Mouse (Mus musculus): ENCODE results near the gene Ier5l. TPM values are rescaled to one million over a fixed set of nuclear protein-coding genes. Genes with fewer than 3 reads are reported as not detected.
A peak's percentile ranks its signal among the peaks of the same experiment; 100 is the strongest.

Gene Ier5l
- polyA plus RNA-seq, 1 experiment from 2014 or later = 3.5 TPM

DNA sequence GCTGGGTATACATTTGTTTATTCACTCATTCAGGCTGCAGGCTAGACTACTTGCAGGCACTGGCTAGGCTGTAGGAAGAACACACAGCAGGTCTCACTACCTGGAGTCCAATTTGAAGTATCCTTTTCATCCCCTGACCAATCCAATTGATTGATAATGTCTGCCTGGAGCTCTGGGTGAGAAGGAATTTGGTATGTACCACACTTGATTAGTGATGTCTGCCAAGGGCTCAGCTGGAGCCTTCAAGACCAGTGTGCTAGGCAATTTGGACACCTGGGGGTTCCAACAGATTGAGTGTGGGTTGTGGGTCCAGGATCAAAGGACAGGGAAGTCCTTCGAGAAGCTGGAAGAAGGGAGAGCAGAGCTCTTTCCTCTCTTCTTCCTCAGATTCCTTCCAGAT lies 4.5 kb upstream of the Ier5l start:
- Histone ChIP-seq H3K27me3 (no peaks in the 10 kb centered on the region), H3K27ac (no peak overlapping the region), H3K9me3 (replicated peaks) (no peaks in the 10 kb centered on the region), H3K36me3 (no peaks in the 10 kb centered on the region), H3K4me2 (no peak overlapping the region), H3K4me1 (peaks cover 20% of the 10 kb centered on the region), H3K9ac (no peak overlapping the region), H3K4me3 (replicated peaks) (no peak overlapping the region)
- 94% methylated on average over 1 of the region's 1 CpGs for WGBS
- no peak for ATAC-seq (replicated peaks; ENCODE audit: low FRiP score)

DNA sequence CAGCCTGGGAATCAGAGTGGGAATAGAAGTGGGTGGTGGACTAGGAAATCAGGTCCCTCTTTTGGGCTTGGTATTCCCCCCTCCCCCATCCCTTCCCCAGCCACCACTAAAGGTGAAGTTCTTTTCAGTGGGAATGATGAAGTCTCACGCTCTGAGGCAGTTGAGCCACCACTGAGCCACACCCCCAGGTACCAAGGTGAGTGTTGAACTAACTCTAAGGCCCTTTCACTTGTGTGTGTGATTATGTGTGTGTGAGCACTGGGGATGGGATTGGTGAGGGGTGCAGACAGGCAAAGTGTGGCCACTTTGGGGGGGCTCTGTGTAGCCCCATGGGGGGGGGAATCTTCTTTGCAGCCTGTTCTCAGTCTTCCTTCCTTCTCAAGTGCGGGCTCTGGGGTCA lies 2.2 kb upstream of the Ier5l start:
- Histone ChIP-seq H3K9me3 (replicated peaks) (no peaks in the 10 kb centered on the region), H3K9ac (no peak overlapping the region), H3K27ac (no peak overlapping the region), H3K36me3 (no peaks in the 10 kb centered on the region), H3K4me1 (peaks cover 24% of the 10 kb centered on the region), H3K27me3 (no peaks in the 10 kb centered on the region), H3K4me3 (replicated peaks) (no peak overlapping the region), H3K4me2 (no peak overlapping the region)
- no peak for ATAC-seq (replicated peaks; ENCODE audit: low FRiP score)
- 73% methylated on average over 2 of the region's 2 CpGs for WGBS

DNA sequence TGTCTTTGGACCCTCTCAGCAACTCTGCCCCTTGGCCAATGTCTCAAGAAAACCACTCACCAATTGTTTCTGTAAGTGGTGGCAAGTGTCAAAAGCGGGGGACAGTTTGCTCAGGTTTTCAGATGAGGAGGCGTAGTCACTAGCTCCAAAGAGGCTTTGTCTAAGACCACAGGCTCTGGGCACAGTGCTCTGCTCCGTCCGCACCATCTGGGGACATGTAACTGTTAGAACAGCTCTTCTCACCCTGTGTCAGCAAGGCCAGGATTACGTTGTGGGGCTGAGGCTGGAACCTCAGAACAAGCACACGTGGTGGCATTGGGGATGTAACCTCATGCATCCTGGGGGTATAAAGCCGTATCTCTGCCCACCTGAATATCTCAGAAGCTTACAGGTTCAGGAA lies 1.4 kb upstream of the Ier5l start:
- no peaks in the 10 kb centered on the region for H3K9me3 ChIP-seq (replicated peaks)
- 92% methylated on average over 7 of the region's 7 CpGs for WGBS

DNA sequence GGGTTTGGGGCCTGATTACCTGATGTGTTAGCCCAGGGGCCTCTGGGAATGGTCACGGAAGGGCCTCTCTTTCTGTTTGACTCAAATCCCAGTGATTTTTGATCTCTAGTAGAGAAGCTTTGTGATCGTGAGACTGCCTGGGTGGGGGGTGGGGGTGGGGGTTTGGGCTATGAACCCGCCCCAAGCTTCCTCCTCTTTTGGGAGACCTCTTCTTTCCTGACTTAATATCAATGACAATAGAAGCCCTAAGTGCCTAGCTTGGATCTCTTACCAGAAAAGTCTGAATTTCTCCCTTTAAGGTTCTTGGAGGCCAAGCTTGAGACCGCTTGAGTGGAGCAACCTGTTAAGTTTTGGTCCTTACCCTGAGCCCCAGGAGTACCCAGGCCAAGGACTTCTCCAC lies 757 bp upstream of the Ier5l start:
- H3K36me3 ChIP-seq = no peaks in the 10 kb centered on the region
- peak overlapping the region; percentile 97 for H3K4me2 ChIP-seq
- H3K4me3 ChIP-seq (replicated peaks) = peak overlapping the region; percentile 87
- peak overlapping the region; percentile 98 for H3K27ac ChIP-seq
- peak overlapping the region; percentile 55 for H3K9ac ChIP-seq
- WGBS = 37% methylated on average over 4 of the region's 4 CpGs
- no peaks in the 10 kb centered on the region for H3K27me3 ChIP-seq
- no peak for ATAC-seq (replicated peaks; ENCODE audit: low FRiP score)
- H3K4me1 ChIP-seq = peaks cover 39% of the 10 kb centered on the region
- H3K9me3 ChIP-seq (replicated peaks) = no peaks in the 10 kb centered on the region

More for the DNA sequence above, 1.4 kb upstream of the Ier5l start:
- Histone ChIP-seq H3K36me3 (no peaks in the 10 kb centered on the region), H3K4me3 (replicated peaks) (no peak overlapping the region), H3K27me3 (no peaks in the 10 kb centered on the region), H3K4me1 (peaks cover 32% of the 10 kb centered on the region), H3K4me2 (no peak overlapping the region), H3K27ac (no peak overlapping the region), H3K9ac (no peak overlapping the region)
- ATAC-seq (replicated peaks; ENCODE audit: low FRiP score) = no peak

DNA sequence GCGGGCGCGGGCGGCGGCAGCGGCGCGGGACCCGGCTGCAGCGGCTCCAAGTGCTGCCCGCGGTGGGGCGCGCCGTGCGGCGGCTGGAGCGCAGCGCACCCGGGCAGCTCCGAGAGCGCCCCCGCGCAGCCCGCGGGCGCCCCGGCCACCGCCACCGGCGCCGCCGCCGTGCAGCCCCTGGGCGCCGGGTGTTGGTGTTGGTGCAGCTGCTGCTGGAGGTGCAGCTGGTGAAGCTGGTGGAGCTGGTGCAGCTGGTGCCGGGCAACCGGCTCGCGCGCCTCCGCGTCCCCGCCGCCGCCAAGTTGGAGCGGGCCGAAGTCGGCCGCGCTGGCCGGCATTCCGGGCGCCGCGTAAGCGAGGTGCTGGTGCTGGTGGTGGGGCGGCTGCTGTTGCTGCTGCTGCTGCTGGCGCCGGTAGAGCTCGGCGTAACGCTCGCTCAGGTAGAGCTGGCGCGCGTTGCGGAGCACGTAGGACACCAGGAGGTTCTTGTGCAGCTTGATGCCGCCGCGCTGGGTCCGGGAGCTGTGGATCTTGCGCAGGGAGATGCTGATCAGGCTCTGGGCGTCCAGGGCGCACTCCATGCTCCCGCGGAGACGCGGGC lies 488 bp downstream of the Ier5l start:
- Histone ChIP-seq H3K27me3 (no peaks in the 10 kb centered on the region), H3K4me2 (peak overlapping the region; percentile 97), H3K27ac (peak overlapping the region; percentile 98), H3K36me3 (no peaks in the 10 kb centered on the region), H3K9me3 (replicated peaks) (no peaks in the 10 kb centered on the region), H3K4me3 (replicated peaks) (peak overlapping the region; percentile 87), H3K9ac (peak overlapping the region; percentile 97), H3K4me1 (peaks cover 50% of the 10 kb centered on the region)
- WGBS = under 1% methylated on average over 75 of the region's 80 CpGs
- peak; percentile 16; the same call in 1 of the 2 replicates for ATAC-seq (replicated peaks; ENCODE audit: low FRiP score)

DNA sequence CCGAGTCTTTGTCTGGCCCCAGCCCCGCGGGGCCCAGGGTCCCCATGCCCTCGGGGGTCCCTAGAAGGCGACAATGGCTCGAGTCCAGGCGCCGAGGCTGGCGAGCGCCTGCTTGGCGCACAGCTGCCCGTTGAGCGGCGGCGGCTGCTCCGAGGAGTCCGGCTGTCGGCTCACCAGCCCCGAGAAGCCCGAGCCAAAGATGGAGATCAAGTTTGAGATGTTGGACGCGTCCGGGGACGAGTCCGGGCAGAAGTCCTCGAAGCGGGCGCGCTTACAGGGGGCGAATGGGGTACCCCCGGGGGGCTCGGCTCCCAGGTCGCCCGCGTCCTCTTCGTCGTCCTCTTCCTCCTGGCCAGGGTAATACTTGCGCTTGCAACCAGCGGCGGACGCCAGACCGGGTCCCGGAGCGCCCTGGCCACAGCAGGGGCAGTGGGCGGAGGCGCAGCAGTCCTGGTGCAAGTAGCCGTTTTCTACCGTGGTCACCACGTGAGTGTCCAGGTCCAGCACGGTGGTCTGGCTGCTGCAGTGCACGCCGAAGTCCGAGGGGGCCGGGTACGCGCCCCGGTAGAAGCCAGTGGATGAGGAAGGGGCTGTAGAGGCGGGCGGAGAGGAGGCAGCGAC lies 1.2 kb downstream of the Ier5l start:
- under 1% methylated on average over 60 of the region's 60 CpGs for WGBS
- H3K4me1 ChIP-seq = peaks cover 53% of the 10 kb centered on the region
- peak overlapping the region; percentile 87 for H3K4me3 ChIP-seq (replicated peaks)
- H3K9me3 ChIP-seq (replicated peaks) = no peaks in the 10 kb centered on the region
- H3K27me3 ChIP-seq = no peaks in the 10 kb centered on the region
- H3K27ac ChIP-seq = peak overlapping the region; percentile 98
- H3K9ac ChIP-seq = peak overlapping the region; percentile 97
- H3K36me3 ChIP-seq = no peaks in the 10 kb centered on the region
- H3K4me2 ChIP-seq = peak overlapping the region; percentile 97
- ATAC-seq (replicated peaks; ENCODE audit: low FRiP score) = no peak

DNA sequence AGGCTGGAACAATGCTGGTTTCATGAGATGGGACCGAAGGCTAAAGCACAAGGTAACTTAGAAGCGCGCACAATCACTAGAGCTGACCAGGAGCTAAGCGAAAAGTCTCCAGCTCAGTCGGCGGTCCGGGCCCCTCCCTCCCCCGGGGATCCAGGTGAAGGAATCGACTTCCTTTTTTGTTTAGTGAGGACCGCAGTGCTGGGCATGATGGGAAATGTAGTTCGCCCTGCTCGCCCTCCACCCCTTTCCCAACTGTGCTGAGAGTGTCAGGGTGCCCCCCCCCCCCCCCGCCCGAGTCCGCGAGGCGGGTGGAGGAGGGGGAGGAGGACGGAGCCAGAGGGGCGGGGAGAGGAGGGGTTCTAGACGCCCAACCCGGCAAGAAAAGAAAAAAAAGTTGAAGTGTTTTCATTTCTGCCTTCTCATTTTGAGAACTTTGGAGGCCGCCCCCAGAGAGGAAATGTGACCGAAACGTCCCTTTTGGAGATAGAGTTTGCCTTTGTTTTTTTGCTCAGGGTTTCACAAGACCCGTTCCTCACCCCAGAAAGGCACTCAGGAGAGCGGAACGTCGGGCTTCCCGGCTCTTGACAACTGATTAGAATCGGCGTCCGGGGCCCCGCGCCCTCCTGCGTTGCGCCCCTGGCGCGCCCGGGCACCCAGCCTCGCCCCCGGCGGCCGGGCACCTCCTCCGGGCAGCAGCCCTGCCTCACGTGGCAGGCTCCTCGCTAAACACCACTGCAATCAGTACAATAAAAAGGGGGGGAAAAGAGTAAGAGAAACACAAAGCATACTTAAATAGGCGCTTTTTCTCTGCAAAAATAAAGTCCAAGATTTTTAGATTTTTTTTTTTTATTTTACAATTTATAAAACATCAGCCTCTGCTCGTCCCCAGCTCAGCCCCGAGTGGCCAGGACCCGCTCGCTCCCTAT lies 2.0 kb downstream of the Ier5l start:
- peak overlapping the region; percentile 98 for H3K27ac ChIP-seq
- H3K4me1 ChIP-seq = peaks cover 59% of the 10 kb centered on the region
- peak; percentile 37 for ATAC-seq (replicated peaks; ENCODE audit: low FRiP score)
- H3K9ac ChIP-seq = peak overlapping the region; percentile 97
- H3K27me3 ChIP-seq = no peaks in the 10 kb centered on the region
- WGBS = 0% methylated on average over 46 of the region's 51 CpGs
- no peaks in the 10 kb centered on the region for H3K36me3 ChIP-seq
- H3K4me3 ChIP-seq (replicated peaks) = peak overlapping the region; percentile 87
- no peaks in the 10 kb centered on the region for H3K9me3 ChIP-seq (replicated peaks)
- peak overlapping the region; percentile 97 for H3K4me2 ChIP-seq

DNA sequence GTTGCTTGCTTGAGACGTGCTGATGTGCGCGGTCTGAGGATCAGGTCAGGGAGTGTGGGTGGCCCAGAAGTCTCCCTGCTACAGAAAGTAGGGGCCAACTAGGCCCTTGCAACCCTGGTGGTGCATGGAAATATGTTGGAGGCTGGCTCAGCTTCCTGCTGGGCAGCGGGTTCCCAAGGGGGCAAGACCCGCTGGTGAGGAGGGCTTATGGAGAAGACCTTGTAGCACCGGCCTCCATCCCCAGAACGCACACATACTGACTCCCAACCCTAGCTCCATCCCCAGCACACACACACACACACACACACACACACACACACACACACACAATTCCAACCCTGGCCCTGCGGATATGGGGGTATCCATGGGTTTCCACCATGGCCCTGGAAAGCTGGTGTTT lies 3.0 kb downstream of the Ier5l start:
- 22% methylated on average over 8 of the region's 8 CpGs for WGBS
- Histone ChIP-seq H3K4me2 (peak overlapping the region; percentile 97), H3K27ac (peak overlapping the region; percentile 98), H3K4me3 (replicated peaks) (peak overlapping the region; percentile 87), H3K27me3 (no peaks in the 10 kb centered on the region), H3K9ac (peak overlapping the region; percentile 97), H3K4me1 (peaks cover 59% of the 10 kb centered on the region), H3K36me3 (no peaks in the 10 kb centered on the region), H3K9me3 (replicated peaks) (no peaks in the 10 kb centered on the region)
- ATAC-seq (replicated peaks; ENCODE audit: low FRiP score) = no peak

DNA sequence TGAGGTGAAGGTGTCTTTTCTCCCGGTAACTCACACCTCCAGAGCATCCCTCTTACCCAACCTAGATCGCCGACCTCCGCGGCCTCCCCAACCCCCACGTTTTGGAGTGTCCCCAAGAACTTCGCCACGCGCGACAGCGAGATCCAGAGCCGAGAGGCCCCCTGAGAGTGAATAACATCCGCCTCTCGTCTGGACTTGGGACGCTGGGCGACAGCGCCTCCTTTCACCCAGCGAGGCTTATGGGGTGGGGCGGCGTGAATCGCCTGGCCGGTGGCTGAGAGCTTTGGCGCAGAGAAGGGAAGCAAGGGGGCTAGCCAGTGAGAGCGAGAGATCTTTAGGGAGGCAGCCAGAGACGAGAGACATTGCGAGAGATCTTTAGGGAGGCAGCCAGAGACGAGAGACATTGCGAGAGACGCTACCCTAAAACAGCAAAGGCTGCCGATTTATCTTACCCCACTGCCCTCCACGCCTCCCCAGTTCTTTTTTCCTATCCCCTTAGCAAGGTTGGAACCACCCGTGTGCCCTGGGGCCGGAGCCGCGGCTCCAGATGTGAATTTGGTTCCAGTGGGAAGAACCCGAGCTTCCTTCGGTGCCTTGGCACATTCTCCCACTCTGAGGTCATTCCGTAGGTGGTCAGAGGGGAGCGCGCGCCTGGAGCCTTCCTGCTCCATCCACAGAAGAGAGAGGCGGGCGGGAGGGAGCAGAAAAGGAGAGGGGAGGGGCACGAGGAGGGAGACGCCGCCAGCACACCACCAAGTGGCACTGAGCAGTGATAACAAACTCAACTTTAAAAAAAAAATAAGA lies 3.7 kb downstream of the Ier5l start:
- Histone ChIP-seq H3K4me1 (peaks cover 59% of the 10 kb centered on the region), H3K36me3 (no peaks in the 10 kb centered on the region), H3K4me2 (peak overlapping the region; percentile 97), H3K27me3 (no peaks in the 10 kb centered on the region), H3K4me3 (replicated peaks) (peak overlapping the region; percentile 87), H3K9ac (peak overlapping the region; percentile 78), H3K27ac (peak overlapping the region; percentile 98), H3K9me3 (replicated peaks) (no peaks in the 10 kb centered on the region)
- ATAC-seq (replicated peaks; ENCODE audit: low FRiP score) = peak; percentile 16
- 0% methylated on average over 46 of the region's 46 CpGs for WGBS

DNA sequence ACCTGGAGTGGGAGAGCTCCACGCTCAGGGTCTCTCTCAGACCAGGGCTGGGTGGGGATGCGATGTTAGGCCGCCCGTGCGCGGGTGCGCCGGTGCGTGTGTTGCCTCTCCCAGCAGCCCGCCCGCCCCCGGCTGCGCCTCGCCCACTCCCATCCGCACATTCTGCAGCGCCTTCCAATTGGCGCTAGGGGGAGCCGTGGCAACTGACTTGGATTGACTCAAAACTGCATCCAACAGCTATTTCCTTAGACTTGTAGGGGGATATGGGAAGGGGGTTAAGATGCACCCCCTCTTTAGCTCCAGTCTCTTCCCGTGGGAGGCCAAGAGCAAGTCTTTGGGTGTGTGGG lies 4.2 kb downstream of the Ier5l start:
- Histone ChIP-seq H3K4me3 (replicated peaks) (peak overlapping the region; percentile 87), H3K9ac (peak overlapping the region; percentile 78), H3K36me3 (no peaks in the 10 kb centered on the region), H3K4me2 (peak overlapping the region; percentile 97), H3K4me1 (peaks cover 55% of the 10 kb centered on the region), H3K9me3 (replicated peaks) (no peaks in the 10 kb centered on the region), H3K27me3 (no peaks in the 10 kb centered on the region), H3K27ac (peak overlapping the region; percentile 98)
- 0 out of 2 replicates have a peak, but pooled peaks have one; percentile 14 for ATAC-seq (replicated peaks; ENCODE audit: low FRiP score)
- 1% methylated on average over 19 of the region's 19 CpGs for WGBS

DNA sequence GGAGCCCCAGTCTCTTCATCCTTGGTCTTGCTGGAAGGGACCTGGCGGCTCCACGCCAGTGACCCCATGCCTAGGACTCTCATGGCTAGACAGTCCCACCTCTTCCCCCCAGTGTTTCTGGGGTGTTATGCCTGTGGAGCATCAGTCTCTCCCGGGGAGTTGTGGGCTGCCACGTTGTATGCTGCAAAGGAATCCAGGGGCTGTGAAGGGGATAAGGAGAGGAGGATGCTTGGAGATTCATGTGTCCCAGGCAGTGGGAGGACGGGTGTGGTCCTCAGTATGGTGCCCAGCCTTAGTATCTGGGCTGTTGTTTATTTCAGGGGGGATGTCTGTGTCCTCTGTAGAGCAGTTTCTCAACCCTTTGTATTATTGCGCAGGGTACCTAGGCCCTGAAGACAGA lies 5.0 kb downstream of the Ier5l start:
- Histone ChIP-seq H3K36me3 (no peaks in the 10 kb centered on the region), H3K9ac (0 out of 2 replicates have a peak overlapping the region, but pooled peaks have one; percentile 78), H3K4me3 (replicated peaks) (no peak overlapping the region), H3K4me2 (peak overlapping the region; percentile 97), H3K27ac (peak overlapping the region; percentile 34; the same call in 1 of the 2 replicates), H3K4me1 (peaks cover 57% of the 10 kb centered on the region), H3K27me3 (no peaks in the 10 kb centered on the region), H3K9me3 (replicated peaks) (no peaks in the 10 kb centered on the region)
- no peak for ATAC-seq (replicated peaks; ENCODE audit: low FRiP score)
- WGBS = 63% methylated on average over 6 of the region's 6 CpGs

Data from kidney, embryonic 15.5 days (tissue).